Mouse (Mus musculus) heart, embryonic 14.5 days (tissue): ENCODE measurements around the gene Pdgfra. TPM values are rescaled to one million over a fixed set of nuclear protein-coding genes. Genes with fewer than 3 reads are reported as not detected.

Experiments used
- ATAC-seq: fragments of 200-750 bp; cut with Nextera tagmentation; 2 replicates; pipeline ENCODE4 v1.8.0; 2017; ENCODE audit warnings: low read depth, moderate TSS enrichment; ENCODE audit not compliant: insufficient number of reproducible peaks, insufficient read depth, low FRiP score
- H3K27ac ChIP-seq, 2 experiments: fragments of 200-500 bp in 1 of 2; fragments of 300-500 bp in 1 of 2; sonication (generic) in 1 of 2; replicated peaks in 1 of 2; 2 replicates each; pipeline ENCODE4 v1.5.1; 2012 to 2014; ENCODE audit warnings: low read depth in 2 of 2, low read length in 2 of 2, control low read depth in 1 of 2, mild to moderate bottlenecking in 1 of 2, mixed read lengths in 1 of 2; ENCODE audit not compliant: control insufficient read depth in 1 of 2, insufficient read depth in 1 of 2
- H3K27me3 ChIP-seq: fragments of 300-500 bp; sonication (generic); 2 replicates; pipeline ENCODE4 v1.6.1; 2014; ENCODE audit warnings: mild to moderate bottlenecking, low read length, control low read depth; ENCODE audit not compliant: control insufficient read depth, insufficient read depth
- H3K36me3 ChIP-seq: fragments of 300-500 bp; sonication (generic); 2 replicates; pipeline ENCODE4 v1.6.1; 2014; ENCODE audit warnings: mild to moderate bottlenecking, control low read depth, low read length, mixed read lengths; ENCODE audit not compliant: control insufficient read depth, insufficient read depth
- H3K4me1 ChIP-seq, 2 experiments: fragments of 200-500 bp in 1 of 2; fragments of 300-500 bp in 1 of 2; sonication (generic) in 1 of 2; 2 replicates each; pipeline ENCODE4 v1.6.1; 2012 to 2014; ENCODE audit warnings: low read length in 2 of 2, control low read depth in 1 of 2, mixed read lengths in 1 of 2; ENCODE audit not compliant: control insufficient read depth in 2 of 2, insufficient read depth in 2 of 2
- H3K4me2 ChIP-seq: fragments of 300-500 bp; sonication (generic); 2 replicates; pipeline ENCODE4 v1.6.1; 2014; ENCODE audit warnings: mild to moderate bottlenecking, low read length
- H3K4me3 ChIP-seq, 2 experiments: fragments of 200-500 bp in 1 of 2; fragments of 300-500 bp in 1 of 2; sonication (generic) in 1 of 2; 2 replicates each; pipeline ENCODE4 v1.5.1; 2012 to 2014; ENCODE audit warnings: low read length in 2 of 2, mild to moderate bottlenecking in 2 of 2, control low read depth in 1 of 2, low read depth in 1 of 2, moderate library complexity in 1 of 2; ENCODE audit not compliant: control insufficient read depth in 1 of 2, insufficient read depth in 1 of 2
- H3K9ac ChIP-seq: fragments of 300-500 bp; sonication (generic); 2 replicates; pipeline ENCODE4 v1.6.1; 2014; ENCODE audit warnings: mild to moderate bottlenecking, low read length
- H3K9me3 ChIP-seq: fragments of 300-500 bp; sonication (generic); 2 replicates; pipeline ENCODE4 v1.6.1; 2016; ENCODE audit warnings: low read length, control low read depth; ENCODE audit not compliant: control insufficient read depth
- WGBS: fragments of 180-500 bp; shearing (Covaris S2); extraction: QIAGEN DNeasy Blood & Tissue Kit; methylation state at CpG from one replicate; pipeline ENCODE4 v1.1.7; 2014; 5-methylcytosine and 5-hydroxymethylcytosine counted together
- polyA plus RNA-seq: library from polyadenylated mRNA; unstranded; fragments of >200 nt; fragmentation: Nextera tagmentation; extraction: Ambion mirVana; gene quantifications from 2 replicates; pipeline ENCODE4 v1.2.1, GENCODE M21; 2014

Pdgfra gene
- polyA plus RNA-seq, 1 experiment from 2014 or later, result 24.5 TPM

DNA sequence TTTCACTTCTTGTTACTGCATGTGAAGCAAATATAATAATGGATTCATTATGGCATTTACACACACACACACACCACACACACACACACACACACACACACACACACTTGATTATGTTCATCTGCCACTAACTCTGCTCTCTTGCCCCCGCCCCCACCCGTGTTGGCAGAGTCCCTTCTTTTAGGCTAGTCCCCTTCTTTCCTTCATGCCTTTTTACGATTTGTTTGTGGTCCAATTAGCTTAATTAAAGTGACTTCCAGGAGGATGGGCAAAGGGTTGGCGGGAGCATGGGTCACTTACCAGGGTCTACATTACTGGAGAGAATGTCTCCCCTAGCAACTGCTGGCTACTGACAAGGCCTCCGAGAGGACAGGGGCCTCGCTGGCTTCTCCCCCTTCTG, 17.7 kb downstream of the Pdgfra start:
- no peak overlapping the region for H3K4me2 ChIP-seq
- H3K9ac ChIP-seq, result no peak overlapping the region
- H3K4me1 ChIP-seq, result no peaks in the 10 kb centered on the region
- WGBS, result 84% methylated on average over 6 of the region's 6 CpGs
- H3K4me3 ChIP-seq, result no peak overlapping the region
- no peaks in the 10 kb centered on the region for H3K27me3 ChIP-seq
- H3K36me3 ChIP-seq, result peaks cover 46% of the 10 kb centered on the region; the same call in 1 of the 2 replicates
- no peak for ATAC-seq
- H3K9me3 ChIP-seq, result no peaks in the 10 kb centered on the region
- no peak overlapping the region for H3K27ac ChIP-seq

GRCm38 (mm10) chr5:75171859-75172258, 19.8 kb downstream of the Pdgfra start:
- WGBS, result 86% methylated on average over 10 of the region's 10 CpGs
- ATAC-seq, result no peak
- H3K4me1 ChIP-seq, result no peaks in the 10 kb centered on the region
- H3K36me3 ChIP-seq, result peaks cover 45% of the 10 kb centered on the region
- H3K9me3 ChIP-seq, result no peaks in the 10 kb centered on the region
- no peak overlapping the region for H3K4me3 ChIP-seq
- no peak overlapping the region for H3K27ac ChIP-seq
- no peak overlapping the region for H3K9ac ChIP-seq
- no peaks in the 10 kb centered on the region for H3K27me3 ChIP-seq
- no peak overlapping the region for H3K4me2 ChIP-seq

GRCm38 (mm10) chr5:75179249-75179648, 27.2 kb downstream of the Pdgfra start:
- no peak overlapping the region for H3K9ac ChIP-seq
- H3K36me3 ChIP-seq, result peaks cover 35% of the 10 kb centered on the region
- 87% methylated on average over 10 of the region's 10 CpGs for WGBS
- no peaks in the 10 kb centered on the region for H3K9me3 ChIP-seq
- H3K4me1 ChIP-seq, result peaks cover 5 to 8% of the 10 kb centered on the region in 2 experiments
- H3K27me3 ChIP-seq, result no peaks in the 10 kb centered on the region
- ATAC-seq, result no peak
- H3K4me2 ChIP-seq, result no peak overlapping the region
- H3K27ac ChIP-seq, result no peak overlapping the region
- H3K4me3 ChIP-seq, result no peak overlapping the region

GRCm38 (mm10) chr5:75179726-75180290, 27.7 kb downstream of the Pdgfra start:
- H3K36me3 ChIP-seq, result peaks cover 35% of the 10 kb centered on the region
- H3K9me3 ChIP-seq, result no peaks in the 10 kb centered on the region
- no peaks in the 10 kb centered on the region for H3K27me3 ChIP-seq
- peaks cover 6 to 10% of the 10 kb centered on the region in 2 experiments for H3K4me1 ChIP-seq
- H3K4me2 ChIP-seq, result no peak overlapping the region
- 86% methylated on average over 12 of the region's 12 CpGs for WGBS
- H3K27ac ChIP-seq, result no peak overlapping the region
- H3K9ac ChIP-seq, result no peak overlapping the region
- no peak overlapping the region for H3K4me3 ChIP-seq
- ATAC-seq, result no peak

- WGBS, result 77% methylated on average over 6 of the region's 6 CpGs
- no peak for ATAC-seq
- H3K27ac ChIP-seq, result 0 out of 4 replicates have a peak overlapping the region, but pooled peaks of 1 of the 2 experiments have one; percentile 24
Observed at GRCm38 (mm10) chr5:75183653-75184052, 31.6 kb downstream of the Pdgfra start.

DNA sequence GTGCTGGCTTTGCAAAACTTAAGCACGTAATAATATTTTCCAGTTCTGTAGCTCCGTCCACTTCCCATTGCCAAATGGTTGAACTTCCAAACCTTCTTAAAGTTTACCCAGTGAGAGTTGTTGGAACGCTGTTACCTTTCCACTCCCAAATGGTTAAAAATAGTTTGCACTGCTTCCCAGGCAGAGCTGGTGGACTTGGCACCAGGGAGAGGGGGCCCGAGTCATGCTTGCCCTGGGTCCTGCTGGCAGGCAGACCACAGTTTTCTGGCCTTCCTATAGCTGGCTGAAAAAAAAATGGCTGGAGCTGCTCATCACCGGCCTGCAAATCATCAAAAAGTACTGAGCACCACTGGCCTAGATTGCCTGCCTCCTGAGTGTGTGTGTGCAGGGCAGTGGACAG, 32.0 kb downstream of the Pdgfra start:
- WGBS, result 50% methylated on average over 5 of the region's 5 CpGs
- H3K36me3 ChIP-seq, result peaks cover 33% of the 10 kb centered on the region
- ATAC-seq, result no peak
- no peak overlapping the region for H3K9ac ChIP-seq
- H3K4me1 ChIP-seq, result peaks cover 9 to 14% of the 10 kb centered on the region in 2 experiments
- no peaks in the 10 kb centered on the region for H3K9me3 ChIP-seq
- H3K27ac ChIP-seq, result peak overlapping the region; percentile 44 to 70; a peak in 3 of 4 replicates
- no peak overlapping the region for H3K4me2 ChIP-seq
- H3K4me3 ChIP-seq, result no peak overlapping the region
- H3K27me3 ChIP-seq, result no peaks in the 10 kb centered on the region

More at GRCm38 (mm10) chr5:75183653-75184052, 31.6 kb downstream of the Pdgfra start:
- Histone ChIP-seq H3K4me1 (peaks cover 9 to 14% of the 10 kb centered on the region in 2 experiments), H3K27me3 (no peaks in the 10 kb centered on the region), H3K36me3 (peaks cover 33% of the 10 kb centered on the region), H3K9me3 (no peaks in the 10 kb centered on the region), H3K4me2 (no peak overlapping the region), H3K4me3 (no peak overlapping the region), H3K9ac (no peak overlapping the region)

DNA sequence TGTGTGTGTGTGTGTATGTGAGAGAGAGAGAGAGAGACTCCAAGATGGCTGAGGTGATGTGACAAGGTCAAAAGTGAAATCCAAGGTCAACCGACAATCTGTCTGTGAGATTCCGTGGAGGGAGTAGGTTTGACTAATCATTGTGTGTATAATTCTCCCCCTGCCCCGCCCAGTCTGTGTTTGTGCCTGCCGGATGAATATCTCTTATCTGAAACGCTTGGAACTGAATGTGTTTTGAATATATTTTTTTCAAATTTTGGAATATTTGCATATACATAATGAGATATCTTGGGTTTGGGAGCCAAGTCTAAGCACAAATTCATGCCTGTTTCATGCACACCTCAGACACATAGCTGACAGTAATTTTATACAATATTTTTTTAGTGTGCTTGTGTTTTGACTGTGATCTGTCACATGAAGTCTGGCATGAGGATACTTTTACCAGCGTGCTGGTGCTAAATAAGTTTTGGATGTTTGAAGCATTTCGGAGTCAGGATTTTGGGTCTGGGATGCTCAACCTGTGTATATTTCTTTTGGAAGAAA, 32.7 kb downstream of the Pdgfra start:
- ATAC-seq, result no peak
- no peak overlapping the region for H3K9ac ChIP-seq
- no peaks in the 10 kb centered on the region for H3K27me3 ChIP-seq
- no peaks in the 10 kb centered on the region for H3K9me3 ChIP-seq
- peaks cover 40% of the 10 kb centered on the region for H3K36me3 ChIP-seq
- H3K4me1 ChIP-seq, result peaks cover 9 to 14% of the 10 kb centered on the region in 2 experiments
- no peak overlapping the region for H3K4me2 ChIP-seq
- 73% methylated on average over 7 of the region's 7 CpGs for WGBS
- H3K4me3 ChIP-seq, result no peak overlapping the region
- H3K27ac ChIP-seq, result no peak overlapping the region

DNA sequence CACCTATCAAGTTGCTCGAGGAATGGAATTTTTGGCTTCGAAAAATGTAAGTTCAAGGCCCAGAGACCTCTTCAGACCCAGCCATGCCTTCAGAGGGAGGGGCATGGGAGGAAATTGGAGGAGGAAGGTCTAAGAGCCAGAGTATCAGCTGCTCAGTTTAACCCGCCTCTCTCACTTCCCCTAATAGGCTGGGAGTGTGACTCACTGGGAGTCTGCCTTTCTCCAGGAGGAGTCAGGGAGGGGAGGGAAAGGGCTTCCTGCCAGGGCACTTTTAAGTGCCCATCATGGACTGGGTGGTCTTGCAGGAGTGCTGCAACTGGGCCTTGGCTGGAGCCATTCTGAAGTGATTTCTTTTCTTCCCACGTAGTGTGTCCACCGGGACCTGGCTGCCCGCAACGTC, 33.5 kb downstream of the Pdgfra start:
- H3K36me3 ChIP-seq, result peaks cover 37% of the 10 kb centered on the region
- no peak overlapping the region for H3K9ac ChIP-seq
- H3K4me1 ChIP-seq, result peaks cover 9 to 14% of the 10 kb centered on the region in 2 experiments
- 81% methylated on average over 7 of the region's 7 CpGs for WGBS
- ATAC-seq, result no peak; the same call in 1 of the 2 replicates
- no peaks in the 10 kb centered on the region for H3K9me3 ChIP-seq
- no peak overlapping the region for H3K4me3 ChIP-seq
- H3K27ac ChIP-seq, result no peak overlapping the region
- no peak overlapping the region for H3K4me2 ChIP-seq
- H3K27me3 ChIP-seq, result no peaks in the 10 kb centered on the region
